Mouse (Mus musculus): ENCODE results near the gene BC052040. TPM values are rescaled to one million over a fixed set of nuclear protein-coding genes. Genes with fewer than 3 reads are reported as not detected.

The BC052040 gene
- polyA plus RNA-seq, 1 experiment: 6.7 TPM

- no peak for TF ChIP-seq POLR2A (IDR thresholded peaks at IDR 0.05; ENCODE audit: borderline replicate concordance, low read depth, low read length)
- TF ChIP-seq CTCF (IDR thresholded peaks at IDR 0.05; ENCODE audit: low read depth, low read length): no peak
- Histone ChIP-seq H3K27ac (ENCODE audit: insufficient read depth, low read depth, low read length) (no peak overlapping the region), H3K4me3 (ENCODE audit: insufficient read depth, low read length) (no peak overlapping the region), H3K4me1 (ENCODE audit: control insufficient read depth, insufficient read depth, low read length) (no peaks in the 10 kb centered on the region)
These were observed 19.2 kb downstream of the BC052040 start for GRCm38 (mm10) chr2:115600724-115601123.

DNA sequence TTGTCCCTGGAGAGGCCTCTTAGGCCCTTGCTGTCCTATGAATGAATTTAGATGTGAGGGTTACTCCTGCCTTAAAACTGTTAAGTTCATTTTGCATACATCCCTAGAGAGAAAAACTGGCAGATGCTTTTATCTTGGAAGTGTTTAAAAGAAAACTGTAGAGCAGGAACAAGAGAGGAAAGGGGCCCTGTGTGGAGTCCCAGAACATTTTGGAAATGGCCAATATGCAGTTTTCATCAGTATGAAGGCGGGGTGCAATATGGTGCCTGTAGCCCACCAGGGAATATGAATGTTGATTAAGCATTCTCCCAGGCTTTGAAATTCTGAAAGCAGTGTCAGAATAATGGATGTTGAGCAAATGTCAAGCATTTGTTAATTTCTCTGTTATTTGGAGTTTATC lies 19.8 kb downstream of the BC052040 start:
- Histone ChIP-seq H3K4me3 (ENCODE audit: insufficient read depth, low read length) (no peak overlapping the region), H3K4me1 (ENCODE audit: control insufficient read depth, insufficient read depth, low read length) (no peaks in the 10 kb centered on the region), H3K27ac (ENCODE audit: insufficient read depth, low read depth, low read length) (no peak overlapping the region)
- TF ChIP-seq POLR2A (IDR thresholded peaks at IDR 0.05; ENCODE audit: borderline replicate concordance, low read depth, low read length) (no peak), CTCF (IDR thresholded peaks at IDR 0.05; ENCODE audit: low read depth, low read length) (no peak)

DNA sequence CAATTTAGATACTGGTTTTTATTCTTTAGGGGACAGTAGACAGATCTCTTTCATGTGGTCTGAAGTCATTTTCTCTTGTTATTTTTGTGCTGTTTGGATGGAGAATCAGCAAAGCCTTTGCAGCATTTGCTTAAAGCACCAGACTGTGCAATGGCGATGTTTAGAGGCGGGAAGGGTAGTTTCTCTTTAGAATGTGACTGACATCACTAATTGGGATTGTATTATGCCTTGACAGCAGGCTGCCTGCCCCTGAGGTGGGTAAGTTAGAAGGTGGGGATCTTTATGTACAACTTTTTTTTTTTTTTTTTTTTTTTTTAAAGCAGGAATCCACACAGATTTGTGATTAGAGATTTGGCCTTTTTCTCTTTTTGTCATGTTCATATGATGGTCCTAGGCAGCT lies 20.6 kb downstream of the BC052040 start:
- Histone ChIP-seq H3K27ac (ENCODE audit: insufficient read depth, low read depth, low read length) (no peak overlapping the region), H3K4me3 (ENCODE audit: insufficient read depth, low read length) (no peak overlapping the region), H3K4me1 (ENCODE audit: control insufficient read depth, insufficient read depth, low read length) (no peaks in the 10 kb centered on the region)
- TF ChIP-seq CTCF (IDR thresholded peaks at IDR 0.05; ENCODE audit: low read depth, low read length) (no peak), POLR2A (IDR thresholded peaks at IDR 0.05; ENCODE audit: borderline replicate concordance, low read depth, low read length) (no peak)

- Histone ChIP-seq H3K4me1 (ENCODE audit: control insufficient read depth, insufficient read depth, low read length) (no peaks in the 10 kb centered on the region), H3K27ac (ENCODE audit: insufficient read depth, low read depth, low read length) (no peak overlapping the region), H3K4me3 (ENCODE audit: insufficient read depth, low read length) (no peak overlapping the region)
- TF ChIP-seq CTCF (IDR thresholded peaks at IDR 0.05; ENCODE audit: low read depth, low read length) (no peak), POLR2A (IDR thresholded peaks at IDR 0.05; ENCODE audit: borderline replicate concordance, low read depth, low read length) (no peak)
These were observed 22.6 kb downstream of the BC052040 start for GRCm38 (mm10) chr2:115604132-115604531.

DNA sequence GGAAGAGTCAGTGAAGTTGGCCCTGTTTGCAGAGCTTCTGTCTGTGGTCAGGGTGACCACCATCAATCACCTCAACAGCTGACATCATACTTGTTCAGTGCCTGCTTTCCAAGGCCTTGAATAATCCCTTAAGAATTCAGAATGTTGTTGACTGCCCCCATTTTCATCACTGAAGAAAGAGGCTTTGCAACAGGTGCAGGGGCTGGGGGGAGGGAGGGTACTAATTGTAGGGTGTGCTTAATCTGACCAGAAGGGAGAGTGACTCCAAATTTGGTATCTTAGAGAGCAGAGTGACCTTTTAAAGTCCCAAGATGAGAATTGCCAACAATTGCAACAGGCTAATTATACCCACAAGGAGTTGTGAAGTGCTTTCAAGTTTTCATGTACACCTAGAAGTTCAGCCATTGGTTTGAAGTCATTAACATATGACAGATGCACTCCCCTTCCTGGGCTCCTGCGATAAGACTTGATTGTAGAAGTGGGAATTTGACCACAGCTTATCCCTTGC lies 24.4 kb downstream of the BC052040 start:
- H3K27ac ChIP-seq (ENCODE audit: insufficient read depth, low read depth, low read length): no peak overlapping the region
- TF ChIP-seq POLR2A (IDR thresholded peaks at IDR 0.05; ENCODE audit: borderline replicate concordance, low read depth, low read length) (no peak), CTCF (IDR thresholded peaks at IDR 0.05; ENCODE audit: low read depth, low read length) (no peak)
- no peaks in the 10 kb centered on the region for H3K4me1 ChIP-seq (ENCODE audit: control insufficient read depth, insufficient read depth, low read length)
- no peak overlapping the region for H3K4me3 ChIP-seq (ENCODE audit: insufficient read depth, low read length)

DNA sequence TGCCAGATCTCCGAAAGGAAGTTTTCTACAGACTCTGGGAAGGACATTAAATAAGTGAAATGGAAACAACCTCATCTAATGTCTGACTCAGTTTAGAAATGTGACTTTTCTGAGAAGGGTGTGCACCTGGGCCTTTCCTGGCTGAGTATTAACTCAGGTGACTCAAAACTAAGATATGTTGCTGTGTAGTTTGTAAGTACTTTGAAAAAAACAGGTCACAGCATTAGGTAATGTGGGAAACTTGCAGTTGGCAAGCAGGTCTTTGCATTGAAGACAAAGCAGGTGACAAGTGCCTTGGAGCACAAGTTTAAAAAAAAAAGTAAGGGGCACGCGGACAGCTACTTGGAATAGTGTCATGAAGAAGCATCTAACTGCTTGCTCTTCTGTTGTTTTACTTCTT lies 27.5 kb downstream of the BC052040 start:
- Histone ChIP-seq H3K4me1 (ENCODE audit: control insufficient read depth, insufficient read depth, low read length) (no peaks in the 10 kb centered on the region), H3K4me3 (ENCODE audit: insufficient read depth, low read length) (no peak overlapping the region), H3K27ac (ENCODE audit: insufficient read depth, low read depth, low read length) (no peak overlapping the region)
- no peak for TF ChIP-seq CTCF (IDR thresholded peaks at IDR 0.05; ENCODE audit: low read depth, low read length)
- TF ChIP-seq POLR2A (IDR thresholded peaks at IDR 0.05; ENCODE audit: borderline replicate concordance, low read depth, low read length): no peak

GRCm38 (mm10) chr2:115610092-115610491 lies 28.6 kb downstream of the BC052040 start:
- H3K4me1 ChIP-seq (ENCODE audit: control insufficient read depth, insufficient read depth, low read length): no peaks in the 10 kb centered on the region
- no peak overlapping the region for H3K4me3 ChIP-seq (ENCODE audit: insufficient read depth, low read length)
- TF ChIP-seq CTCF (IDR thresholded peaks at IDR 0.05; ENCODE audit: low read depth, low read length): no peak
- TF ChIP-seq POLR2A (IDR thresholded peaks at IDR 0.05; ENCODE audit: borderline replicate concordance, low read depth, low read length): no peak
- no peak overlapping the region for H3K27ac ChIP-seq (ENCODE audit: insufficient read depth, low read depth, low read length)

DNA sequence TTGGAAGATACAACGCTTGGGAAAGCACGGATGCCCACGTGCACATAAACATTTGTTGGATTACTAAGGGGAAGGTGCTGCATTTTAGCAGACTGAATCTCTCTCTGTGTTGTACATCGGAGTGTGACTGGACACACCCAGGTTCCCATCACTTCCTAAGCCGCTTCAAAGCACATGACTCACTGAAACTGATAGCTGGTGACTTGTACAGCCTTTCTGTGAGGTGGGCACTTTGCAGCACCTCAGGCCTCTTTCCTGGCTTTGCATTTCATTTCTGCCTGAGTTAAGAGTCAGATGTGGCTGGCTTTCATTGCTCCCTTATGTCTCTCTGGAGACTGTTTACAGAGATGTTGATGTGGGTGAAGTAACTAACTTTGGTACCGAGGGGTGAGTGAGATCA lies 29.0 kb downstream of the BC052040 start:
- Histone ChIP-seq H3K4me1 (ENCODE audit: control insufficient read depth, insufficient read depth, low read length) (no peaks in the 10 kb centered on the region), H3K4me3 (ENCODE audit: insufficient read depth, low read length) (no peak overlapping the region), H3K27ac (ENCODE audit: insufficient read depth, low read depth, low read length) (no peak overlapping the region)
- no peak for TF ChIP-seq CTCF (IDR thresholded peaks at IDR 0.05; ENCODE audit: low read depth, low read length)
- TF ChIP-seq POLR2A (IDR thresholded peaks at IDR 0.05; ENCODE audit: borderline replicate concordance, low read depth, low read length): no peak

- Histone ChIP-seq H3K27ac (ENCODE audit: insufficient read depth, low read depth, low read length) (no peak overlapping the region), H3K4me3 (ENCODE audit: insufficient read depth, low read length) (no peak overlapping the region), H3K4me1 (ENCODE audit: control insufficient read depth, insufficient read depth, low read length) (no peaks in the 10 kb centered on the region)
- TF ChIP-seq CTCF (IDR thresholded peaks at IDR 0.05; ENCODE audit: low read depth, low read length) (no peak), POLR2A (IDR thresholded peaks at IDR 0.05; ENCODE audit: borderline replicate concordance, low read depth, low read length) (no peak)
These were observed 32.5 kb downstream of the BC052040 start for GRCm38 (mm10) chr2:115613830-115614520.

DNA sequence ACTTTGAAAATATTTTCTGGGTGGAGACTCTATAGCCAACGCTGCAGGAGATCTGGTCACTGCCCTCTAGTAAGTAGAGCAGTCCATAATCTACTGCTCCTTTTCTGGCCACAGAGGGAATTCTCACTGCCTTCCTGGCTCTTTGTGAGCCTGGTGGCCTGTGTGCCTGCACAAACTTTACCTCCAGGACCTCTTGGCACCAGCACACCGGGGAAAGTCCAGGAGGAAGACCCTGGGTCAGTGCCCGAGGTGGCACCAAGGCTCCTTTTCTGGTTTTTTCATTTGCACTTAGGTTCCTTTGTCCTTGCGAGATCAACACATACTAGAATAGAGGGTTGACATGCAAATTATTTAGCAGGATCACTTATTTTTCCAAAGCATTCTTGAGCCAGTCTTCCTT lies 47.0 kb downstream of the BC052040 start:
- Histone ChIP-seq H3K4me3 (ENCODE audit: insufficient read depth, low read length) (no peak overlapping the region), H3K4me1 (ENCODE audit: control insufficient read depth, insufficient read depth, low read length) (no peaks in the 10 kb centered on the region), H3K27ac (ENCODE audit: insufficient read depth, low read depth, low read length) (no peak overlapping the region)
- TF ChIP-seq CTCF (IDR thresholded peaks at IDR 0.05; ENCODE audit: low read depth, low read length) (no peak), POLR2A (IDR thresholded peaks at IDR 0.05; ENCODE audit: borderline replicate concordance, low read depth, low read length) (no peak)

All from bone marrow macrophage, adult 2 months (primary cell).